Mouse (Mus musculus) yolk sac, embryonic 10.5 days (tissue): ENCODE data around the gene 1700025G04Rik.

Source experiments
- DNase-seq: peaks from one replicate; pipeline ENCODE4 v3.0.0-alpha.2; 2017; ENCODE audit warnings: low spot score

Gene 1700025G04Rik

DNA sequence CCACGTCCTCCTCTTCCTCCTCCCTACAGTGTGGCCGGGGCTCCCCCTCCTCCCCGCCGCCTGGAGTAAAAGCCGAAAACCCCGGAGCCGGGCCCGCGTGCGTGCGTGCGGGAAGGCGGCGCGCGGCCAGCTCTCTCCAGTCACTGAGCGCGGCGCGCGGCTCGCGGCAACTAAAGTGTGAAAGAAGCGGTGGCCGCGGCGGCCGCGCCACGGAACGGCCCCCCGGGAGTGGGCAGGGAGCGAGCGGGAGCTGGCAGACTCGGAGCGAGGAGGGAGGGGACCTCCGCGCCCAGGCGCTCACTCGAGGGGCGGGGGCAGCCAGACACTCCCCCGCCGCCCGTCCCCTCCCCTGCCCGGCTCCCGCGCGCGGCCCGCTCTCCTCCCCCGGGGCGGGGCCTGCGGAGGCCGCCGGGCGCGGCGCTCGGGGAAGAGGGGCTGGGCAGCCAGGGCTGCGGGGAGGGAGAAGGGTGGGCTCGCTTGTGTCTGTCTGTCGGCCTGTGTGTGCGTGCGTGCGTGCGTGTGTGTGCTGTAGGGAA is at the start of gene 1700025G04Rik:
TSS of gene 1700025G04Rik (minus strand) at position 108 of the 536 bp plus-strand sequence.
- peak; percentile 87 for DNase-seq

- DNase-seq: no peak
Measured at GRCm38 (mm10) chr1:152139496-152139895, 49.6 kb upstream of the 1700025G04Rik start.

- DNase-seq: no peak
Measured at GRCm38 (mm10) chr1:152130029-152130727, 40.3 kb upstream of the 1700025G04Rik start.

DNA sequence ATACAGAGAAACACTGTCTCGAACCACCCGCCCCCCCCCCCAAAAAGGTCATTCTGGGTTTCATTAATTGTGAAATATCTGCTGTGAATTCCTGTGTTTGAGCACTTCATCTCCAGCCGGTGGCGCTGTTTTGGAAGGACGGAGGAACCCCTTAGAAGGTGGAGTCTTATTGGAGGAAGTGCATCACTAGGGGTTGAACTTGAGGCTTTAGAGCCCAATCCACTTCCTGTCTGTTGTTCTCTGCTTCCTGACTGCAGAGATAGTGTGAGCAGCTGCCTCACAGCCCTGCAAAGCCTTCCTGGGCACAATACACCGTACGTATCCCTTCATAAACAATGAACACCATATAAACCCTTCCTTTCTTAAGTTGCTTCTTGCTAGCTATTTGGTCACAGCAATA is 35.5 kb upstream of the 1700025G04Rik start:
- no peak for DNase-seq

DNA sequence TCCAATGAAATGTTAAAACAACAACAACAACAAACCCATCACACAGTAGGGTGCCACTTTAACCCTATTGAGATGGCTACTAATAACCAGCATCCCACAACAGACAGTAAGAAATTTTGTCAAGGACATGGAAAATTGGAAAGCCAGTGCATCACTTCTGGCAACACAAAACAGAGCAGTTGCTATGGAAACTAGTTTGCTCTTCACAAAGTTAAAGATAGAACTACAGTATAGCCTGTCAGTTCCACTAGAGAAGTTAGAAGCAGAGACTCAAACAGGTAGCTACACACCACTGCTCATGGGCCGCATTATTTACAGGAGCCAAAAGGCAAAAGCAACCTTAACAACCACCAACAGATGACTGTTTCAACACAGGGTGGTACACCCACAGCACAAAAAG is 20.2 kb upstream of the 1700025G04Rik start:
- no peak for DNase-seq

DNA sequence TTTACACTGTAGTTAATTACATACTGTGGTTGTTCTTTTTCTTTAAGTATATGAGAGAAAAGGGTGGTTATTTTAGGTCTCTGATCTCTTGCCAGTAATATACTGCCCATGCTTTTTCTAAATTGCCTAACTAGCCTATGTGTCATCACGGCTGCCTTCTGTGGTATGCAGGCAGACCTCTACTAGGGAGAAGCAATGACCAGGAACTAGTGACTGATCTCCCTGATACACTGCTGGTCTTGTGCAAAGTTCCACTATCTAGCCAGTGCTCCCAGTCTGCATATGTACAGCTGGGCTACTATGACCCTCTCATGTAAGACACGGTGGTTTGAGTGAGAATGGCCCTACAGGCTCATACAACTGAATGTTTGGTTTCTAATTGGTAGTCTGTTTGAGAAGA is 16.2 kb upstream of the 1700025G04Rik start:
- no peak for DNase-seq

- DNase-seq: no peak
Measured at GRCm38 (mm10) chr1:152105246-152105645, 15.3 kb upstream of the 1700025G04Rik start.

- DNase-seq: no peak
Measured at GRCm38 (mm10) chr1:152101746-152102145, 11.8 kb upstream of the 1700025G04Rik start.

GRCm38 (mm10) chr1:152096045-152096444 is 6.1 kb upstream of the 1700025G04Rik start:
- DNase-seq: no peak

- DNase-seq: peak; percentile 61
Measured at GRCm38 (mm10) chr1:152090564-152091545, 930 bp upstream of the 1700025G04Rik start.

- no peak for DNase-seq
Measured at GRCm38 (mm10) chr1:152089526-152089925, 399 bp downstream of the 1700025G04Rik start.

GRCm38 (mm10) chr1:152088791-152089401 is 1.0 kb downstream of the 1700025G04Rik start:
- DNase-seq: peak; percentile 43

DNA sequence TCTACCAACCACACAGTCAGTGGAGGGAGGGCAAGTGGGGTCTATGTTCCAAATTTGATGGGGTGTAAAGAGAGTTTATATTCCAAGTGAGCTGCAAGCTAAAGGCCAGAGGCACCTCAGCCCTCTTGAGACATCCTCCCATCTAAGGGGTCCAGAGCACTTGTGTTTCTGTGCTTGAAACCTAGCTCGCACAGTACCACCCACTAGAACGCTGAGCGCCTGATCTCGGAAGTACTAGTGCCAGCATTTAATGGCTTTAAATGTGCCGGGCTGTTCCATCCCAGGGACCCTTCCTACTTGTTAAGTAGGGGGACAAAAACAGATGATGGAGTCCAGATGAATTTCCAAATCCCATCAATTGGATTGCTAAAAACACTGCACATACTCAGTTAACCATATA is 1.9 kb downstream of the 1700025G04Rik start:
- DNase-seq: no peak

GRCm38 (mm10) chr1:152086951-152087350 is 3.0 kb downstream of the 1700025G04Rik start:
- DNase-seq: no peak

DNA sequence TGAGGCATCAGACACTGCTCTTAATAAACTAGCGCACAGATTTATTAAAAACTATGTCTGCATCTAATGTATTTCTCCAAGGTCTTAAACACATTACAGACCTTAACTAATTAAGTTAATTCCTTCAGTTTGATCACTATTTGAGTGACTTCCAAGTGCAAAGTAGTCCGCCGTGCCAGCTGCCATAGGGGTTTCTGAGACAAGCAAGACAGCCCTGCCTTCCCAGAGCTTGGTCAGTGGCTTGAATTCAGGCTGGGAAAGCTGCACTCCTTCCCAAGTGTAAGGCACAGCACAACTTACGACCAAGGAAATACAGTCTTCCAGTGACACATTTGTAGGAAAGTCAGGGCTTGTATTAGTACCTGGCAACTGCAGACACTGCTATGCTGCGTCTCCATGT is 4.4 kb downstream of the 1700025G04Rik start:
- no peak for DNase-seq

GRCm38 (mm10) chr1:152084638-152085345 is 5.1 kb downstream of the 1700025G04Rik start:
- DNase-seq: peak; percentile 71

GRCm38 (mm10) chr1:152081954-152082711 is 7.8 kb downstream of the 1700025G04Rik start:
- DNase-seq: no peak

GRCm38 (mm10) chr1:152081121-152081520 is 8.8 kb downstream of the 1700025G04Rik start:
- DNase-seq: no peak

DNA sequence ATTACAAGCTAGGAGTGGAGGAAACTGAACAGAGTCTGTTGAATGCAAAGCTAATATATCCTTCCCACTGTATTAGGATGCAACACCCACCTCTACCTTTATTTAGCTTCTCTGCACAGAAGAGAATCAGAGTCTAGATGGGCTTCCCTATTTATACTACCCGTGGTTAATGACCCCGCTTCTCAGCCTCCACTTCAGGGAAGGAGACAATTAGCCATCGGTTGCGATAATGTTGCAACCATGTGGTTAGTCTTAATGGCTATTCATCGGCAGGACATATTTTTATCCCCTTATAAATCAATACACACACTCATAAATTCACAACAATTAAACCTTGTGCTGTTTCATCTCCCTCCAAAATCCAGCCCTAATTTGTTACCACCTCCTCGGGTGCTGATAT is 9.7 kb downstream of the 1700025G04Rik start:
- no peak for DNase-seq

- no peak for DNase-seq
Measured at GRCm38 (mm10) chr1:152077171-152077715, 12.7 kb downstream of the 1700025G04Rik start.
